In the genomic region with DNA sequence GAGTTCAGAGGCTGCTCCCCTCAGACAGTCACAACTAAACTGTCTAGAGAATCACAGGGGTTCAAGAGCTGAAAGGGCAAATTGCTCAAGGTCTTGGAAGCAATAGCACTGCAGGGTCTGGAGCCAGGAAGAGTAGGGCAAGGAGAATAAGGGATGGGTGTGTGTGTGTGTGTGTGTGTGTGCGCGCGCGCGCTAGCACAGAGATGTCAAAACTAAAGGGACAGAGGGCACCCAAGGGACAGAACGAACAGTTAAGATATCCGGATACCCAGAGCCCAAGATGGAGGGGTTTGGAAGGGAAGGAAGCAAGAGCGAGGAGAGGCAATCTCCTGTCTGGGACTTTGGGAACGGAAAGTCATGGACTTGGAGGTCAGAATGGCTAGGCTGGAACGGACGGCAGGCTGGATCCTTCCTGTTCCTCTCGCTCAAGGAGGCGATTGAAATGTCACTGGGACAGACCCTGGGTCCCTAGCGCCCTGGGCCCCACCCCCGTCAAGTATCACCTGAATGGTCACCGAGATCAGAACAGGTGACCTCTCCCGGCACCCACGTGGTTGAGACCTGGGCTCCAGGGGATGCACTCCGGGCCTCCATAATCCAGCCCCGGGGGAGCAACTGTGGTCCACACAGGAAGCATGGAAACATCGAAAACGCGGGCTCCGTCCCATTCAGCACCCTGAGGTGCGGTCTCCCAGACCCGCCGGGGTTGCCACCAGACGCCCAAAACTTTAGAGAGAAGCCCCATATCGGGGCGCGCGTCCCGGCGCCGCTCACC, we compare ENCODE assay signal across 8 mouse cellular contexts. TPM values are rescaled to one million over a fixed set of nuclear protein-coding genes. Genes with fewer than 3 reads are reported as not detected.
A peak's percentile ranks its signal among the peaks of the same experiment; 100 is the strongest.
DNase-seq lines count a peak whose midpoint lies in the region; ATAC-seq lines count a peak whose summit lies in the region.

No protein-coding gene starts in this region.

- H3K9me3 ChIP-seq in embryonic facial prominence, embryonic 12.5 days: no peaks in the 10 kb centered on the region
- no peaks in the 10 kb centered on the region for H3K9me3 ChIP-seq in intestine, embryonic 15.5 days
- H3K9me3 ChIP-seq in midbrain, embryonic 14.5 days (ENCODE audit: control insufficient read depth, low read length): no peaks in the 10 kb centered on the region

- WGBS in embryonic facial prominence, embryonic 12.5 days: 7% methylated on average over 35 of the region's 35 CpGs
- WGBS in intestine, embryonic 15.5 days: 5% methylated on average over 35 of the region's 35 CpGs
- 6% methylated on average over 35 of the region's 35 CpGs for WGBS in midbrain, embryonic 14.5 days

- peak overlapping the region; percentile 63 for H3K27ac ChIP-seq in embryonic facial prominence, embryonic 12.5 days
- peak overlapping the region; percentile 10 for H3K27ac ChIP-seq in intestine, embryonic 15.5 days
- peak overlapping the region; percentile 78 for H3K27ac ChIP-seq in midbrain, embryonic 14.5 days (replicated peaks; ENCODE audit: low read depth, low read length)

- peak; percentile 50 for ATAC-seq in embryonic facial prominence, embryonic 12.5 days (ENCODE audit: insufficient number of reproducible peaks, insufficient read depth, low FRiP score, low TSS enrichment)
- peak; percentile 73 for ATAC-seq in intestine, embryonic 15.5 days
- ATAC-seq in midbrain, embryonic 14.5 days (ENCODE audit: low FRiP score, low TSS enrichment): peak; percentile 62
- ATAC-seq in frontal cortex, adult (ENCODE audit: low TSS enrichment): no peak
- no peak for ATAC-seq in activated CD4-positive, CD25-positive, alpha-beta regulatory T cell, adult 4 months

- no peaks in the 10 kb centered on the region for H3K27me3 ChIP-seq in embryonic facial prominence, embryonic 12.5 days
- no peaks in the 10 kb centered on the region for H3K27me3 ChIP-seq in intestine, embryonic 15.5 days (replicated peaks)
- no peaks in the 10 kb centered on the region for H3K27me3 ChIP-seq in midbrain, embryonic 14.5 days (ENCODE audit: control insufficient read depth, insufficient read depth, low read length)

- peak overlapping the region; percentile 94 for H3K4me2 ChIP-seq in embryonic facial prominence, embryonic 12.5 days (replicated peaks)
- H3K4me2 ChIP-seq in intestine, embryonic 15.5 days (replicated peaks): peak overlapping the region; percentile 81
- H3K4me2 ChIP-seq in midbrain, embryonic 14.5 days (ENCODE audit: low read length): peak overlapping the region; percentile 74

- peak; percentile 22 for DNase-seq in cerebellum, adult 9-10 months
- no peak for DNase-seq in cerebellum, adult 8-10 months
- DNase-seq in A20 (ENCODE audit: low read depth, low spot score): peak; percentile 37
- DNase-seq in midbrain, embryonic 14.5 days: no peak

- H3K4me1 ChIP-seq in embryonic facial prominence, embryonic 12.5 days: peaks cover 7% of the 10 kb centered on the region
- peaks cover 7% of the 10 kb centered on the region for H3K4me1 ChIP-seq in intestine, embryonic 15.5 days (replicated peaks)
- peaks cover 7% of the 10 kb centered on the region for H3K4me1 ChIP-seq in midbrain, embryonic 14.5 days (ENCODE audit: control insufficient read depth, insufficient read depth, low read length)

- H3K36me3 ChIP-seq in embryonic facial prominence, embryonic 12.5 days: peaks cover 65% of the 10 kb centered on the region
- peaks cover 49% of the 10 kb centered on the region for H3K36me3 ChIP-seq in intestine, embryonic 15.5 days
- H3K36me3 ChIP-seq in midbrain, embryonic 14.5 days (ENCODE audit: control insufficient read depth, insufficient read depth, low read length): peaks cover 63% of the 10 kb centered on the region

- peak overlapping the region; percentile 98 for H3K4me3 ChIP-seq in embryonic facial prominence, embryonic 12.5 days
- H3K4me3 ChIP-seq in intestine, embryonic 15.5 days (replicated peaks): peak overlapping the region; percentile 73
- peak overlapping the region; percentile 88 for H3K4me3 ChIP-seq in midbrain, embryonic 14.5 days (replicated peaks; ENCODE audit: low read depth, low read length)

- peak overlapping the region; percentile 96 for H3K9ac ChIP-seq in embryonic facial prominence, embryonic 12.5 days
- peak overlapping the region; percentile 83 for H3K9ac ChIP-seq in intestine, embryonic 15.5 days
- peak overlapping the region; percentile 80 for H3K9ac ChIP-seq in midbrain, embryonic 14.5 days (replicated peaks; ENCODE audit: low read length)

RNA-seq across cellular contexts. Expression of a gene that starts 0.5 kb away (rescaled TPM):
- polyA plus RNA-seq in embryonic facial prominence, embryonic 12.5 days (2016; fragmentation: Nextera tagmentation; extraction: Ambion mirVana): 162 and 170 TPM in 2 replicates
- 165 and 169 TPM in 2 replicates for polyA plus RNA-seq in intestine, embryonic 15.5 days (2015; fragmentation: Nextera tagmentation; extraction: Ambion mirVana)
- polyA plus RNA-seq in midbrain, embryonic 14.5 days (2014; fragmentation: Nextera tagmentation; extraction: Ambion mirVana): 136 and 138 TPM in 2 replicates
- 10 to 100 TPM; 31.2 to 41.1 TPM for polyA plus RNA-seq in activated CD4-positive, CD25-positive, alpha-beta regulatory T cell, adult 4 months (2017; shearing (Covaris generic))

RNA-seq across cellular contexts. Expression of a gene that starts 9.3 kb away (rescaled TPM):
- polyA plus RNA-seq in embryonic facial prominence, embryonic 12.5 days (2016; fragmentation: Nextera tagmentation; extraction: Ambion mirVana): 3.5 and 3.7 TPM in 2 replicates
- polyA plus RNA-seq in intestine, embryonic 15.5 days (2015; fragmentation: Nextera tagmentation; extraction: Ambion mirVana): 5.7 and 6.0 TPM in 2 replicates
- 24.1 and 32.2 TPM in 2 replicates for polyA plus RNA-seq in midbrain, embryonic 14.5 days (2014; fragmentation: Nextera tagmentation; extraction: Ambion mirVana)
- polyA plus RNA-seq in activated CD4-positive, CD25-positive, alpha-beta regulatory T cell, adult 4 months (2017; shearing (Covaris generic)): under 1 TPM in 1 of 2 experiments, not detected in 1; 0.17 TPM

RNA-seq across cellular contexts. Expression of a gene that starts 20.4 kb away (rescaled TPM):
- polyA plus RNA-seq in embryonic facial prominence, embryonic 12.5 days (2016; fragmentation: Nextera tagmentation; extraction: Ambion mirVana): not detected in 2 replicates
- polyA plus RNA-seq in intestine, embryonic 15.5 days (2015; fragmentation: Nextera tagmentation; extraction: Ambion mirVana): 0.18 TPM in 1 of 2 replicates, not detected in the other
- polyA plus RNA-seq in midbrain, embryonic 14.5 days (2014; fragmentation: Nextera tagmentation; extraction: Ambion mirVana): 0.28 and 1.8 TPM in 2 replicates
- not detected for polyA plus RNA-seq in activated CD4-positive, CD25-positive, alpha-beta regulatory T cell, adult 4 months (2017; shearing (Covaris generic))

RNA-seq across cellular contexts. Expression of a gene that starts 27.2 kb away (rescaled TPM):
- 106 TPM in 2 replicates for polyA plus RNA-seq in embryonic facial prominence, embryonic 12.5 days (2016; fragmentation: Nextera tagmentation; extraction: Ambion mirVana)
- polyA plus RNA-seq in intestine, embryonic 15.5 days (2015; fragmentation: Nextera tagmentation; extraction: Ambion mirVana): 67.9 and 75.6 TPM in 2 replicates
- 62.6 and 80.6 TPM in 2 replicates for polyA plus RNA-seq in midbrain, embryonic 14.5 days (2014; fragmentation: Nextera tagmentation; extraction: Ambion mirVana)
- 100 to 1,000 TPM in 1 of 2 experiments, 10 to 100 TPM in 1; 68.7 to 110 TPM for polyA plus RNA-seq in activated CD4-positive, CD25-positive, alpha-beta regulatory T cell, adult 4 months (2017; shearing (Covaris generic))

RNA-seq across cellular contexts. Expression of a gene that starts 33.8 kb away (rescaled TPM):
- 19.2 and 19.5 TPM in 2 replicates for polyA plus RNA-seq in embryonic facial prominence, embryonic 12.5 days (2016; fragmentation: Nextera tagmentation; extraction: Ambion mirVana)
- 8.1 and 9.4 TPM in 2 replicates for polyA plus RNA-seq in intestine, embryonic 15.5 days (2015; fragmentation: Nextera tagmentation; extraction: Ambion mirVana)
- polyA plus RNA-seq in midbrain, embryonic 14.5 days (2014; fragmentation: Nextera tagmentation; extraction: Ambion mirVana): 40.2 TPM in 2 replicates
- 1 to 10 TPM; 1.0 to 1.1 TPM for polyA plus RNA-seq in activated CD4-positive, CD25-positive, alpha-beta regulatory T cell, adult 4 months (2017; shearing (Covaris generic))

Comparison
In these comparisons a context has a peak if more than half of its experiments do, and no peak if none do; other contexts are left out.
1. DNase-seq: peak in cerebellum, adult 9-10 months (single experiment) and A20 (single experiment); none in cerebellum, adult 8-10 months (single experiment) and midbrain, embryonic 14.5 days (single experiment).
2. ATAC-seq: peak in embryonic facial prominence, embryonic 12.5 days (single experiment), intestine, embryonic 15.5 days (single experiment) and midbrain, embryonic 14.5 days (single experiment); none in frontal cortex, adult (single experiment) and activated CD4-positive, CD25-positive, alpha-beta regulatory T cell, adult 4 months (single experiment).
3. H3K27ac ChIP-seq: peak in every context shown above with its lines; median percentile 78 in midbrain, embryonic 14.5 days; 63 in embryonic facial prominence, embryonic 12.5 days; 10 in intestine, embryonic 15.5 days.
4. Peak in every context shown above with its lines, with median percentiles within 50 percentile points of each other: H3K4me2 ChIP-seq, H3K4me3 ChIP-seq and H3K9ac ChIP-seq.